Mouse (Mus musculus) erythroblast, embryonic 14.5 days (primary cell): ENCODE data around the gene Fam241a. TPM values are rescaled to one million over a fixed set of nuclear protein-coding genes. Genes with fewer than 3 reads are reported as not detected.

Source experiments
- H3K27me3 ChIP-seq: 2 replicates; pipeline ENCODE4 v1.6.1; 2012; ENCODE audit warnings: inconsistent platforms; ENCODE audit not compliant: control insufficient read depth
- H3K36me3 ChIP-seq: 2 replicates; pipeline ENCODE4 v1.6.1; 2012; ENCODE audit warnings: mild to moderate bottlenecking, inconsistent platforms; ENCODE audit not compliant: control insufficient read depth
- H3K4me1 ChIP-seq: 2 replicates; pipeline ENCODE4 v1.6.1; 2012; ENCODE audit warnings: inconsistent platforms; ENCODE audit not compliant: control insufficient read depth
- H3K4me3 ChIP-seq: replicated peaks from 2 replicates; pipeline ENCODE3; 2012; ENCODE audit warnings: moderate library complexity, mild to moderate bottlenecking, inconsistent platforms
- H3K9me3 ChIP-seq: 2 replicates; pipeline ENCODE4 v1.6.1; 2012; ENCODE audit warnings: low read length, inconsistent platforms, mixed read lengths; ENCODE audit not compliant: control insufficient read depth
- GATA1 ChIP-seq: IDR thresholded peaks from 2 replicates; pipeline ENCODE4 v1.6.1; 2012; ENCODE audit warnings: low read length, inconsistent platforms, mixed read lengths
- TAL1 ChIP-seq: IDR thresholded peaks from 3 replicates; pipeline ENCODE4 v1.6.1; 2012; ENCODE audit warnings: low read length, inconsistent platforms, mixed read lengths
- polyA plus RNA-seq: library from polyadenylated mRNA; stranded (reverse); fragments of >175 nt; gene quantifications from 2 replicates; pipeline ENCODE4 v1.2.3, GENCODE M21; 2012

Fam241a gene
- polyA plus RNA-seq, 1 experiment = 19.7 TPM

GRCm38 (mm10) chr3:127831079-127831478, 65.0 kb downstream of the Fam241a start:
- H3K9me3 ChIP-seq = no peaks in the 10 kb centered on the region
- TF ChIP-seq GATA1 (no peak), TAL1 (no peak)
- peaks cover 71% of the 10 kb centered on the region for H3K36me3 ChIP-seq
- H3K27me3 ChIP-seq = no peaks in the 10 kb centered on the region
- H3K4me3 ChIP-seq = no peak overlapping the region
- H3K4me1 ChIP-seq = peaks cover 32% of the 10 kb centered on the region

DNA sequence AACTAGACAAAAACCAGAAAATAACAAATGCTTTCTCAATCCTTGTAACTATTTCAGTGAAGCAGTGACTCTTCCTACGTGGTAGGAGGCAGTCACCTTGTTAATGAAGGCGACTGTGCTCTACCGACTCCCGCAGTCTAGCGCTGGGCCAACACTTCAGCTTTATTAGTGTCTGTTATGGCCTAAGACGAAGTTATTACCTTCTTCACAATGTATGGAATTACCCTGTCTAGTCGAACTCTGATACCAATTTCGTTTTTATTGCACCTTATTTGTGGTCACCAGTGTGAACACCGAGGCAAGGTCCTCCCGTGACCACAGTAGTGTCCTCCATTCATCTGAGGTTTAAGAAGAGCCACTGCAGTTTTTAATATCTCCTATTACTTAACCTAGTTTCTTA, 65.9 kb downstream of the Fam241a start:
- TF ChIP-seq TAL1 (no peak), GATA1 (no peak)
- H3K9me3 ChIP-seq = no peaks in the 10 kb centered on the region
- H3K36me3 ChIP-seq = peaks cover 66% of the 10 kb centered on the region
- H3K27me3 ChIP-seq = no peaks in the 10 kb centered on the region
- H3K4me1 ChIP-seq = peaks cover 24% of the 10 kb centered on the region
- H3K4me3 ChIP-seq = no peak overlapping the region

- Histone ChIP-seq H3K4me3 (no peak overlapping the region), H3K36me3 (peaks cover 49% of the 10 kb centered on the region), H3K4me1 (peaks cover 20% of the 10 kb centered on the region), H3K9me3 (no peaks in the 10 kb centered on the region), H3K27me3 (no peaks in the 10 kb centered on the region)
- TF ChIP-seq TAL1 (no peak), GATA1 (no peak)
These were observed 69.0 kb downstream of the Fam241a start for GRCm38 (mm10) chr3:127827123-127827522.

GRCm38 (mm10) chr3:127826503-127826902, 69.6 kb downstream of the Fam241a start:
- no peaks in the 10 kb centered on the region for H3K9me3 ChIP-seq
- no peak overlapping the region for H3K4me3 ChIP-seq
- TF ChIP-seq TAL1 (no peak), GATA1 (no peak)
- no peaks in the 10 kb centered on the region for H3K27me3 ChIP-seq
- H3K4me1 ChIP-seq = peaks cover 19% of the 10 kb centered on the region
- H3K36me3 ChIP-seq = peaks cover 50% of the 10 kb centered on the region

DNA sequence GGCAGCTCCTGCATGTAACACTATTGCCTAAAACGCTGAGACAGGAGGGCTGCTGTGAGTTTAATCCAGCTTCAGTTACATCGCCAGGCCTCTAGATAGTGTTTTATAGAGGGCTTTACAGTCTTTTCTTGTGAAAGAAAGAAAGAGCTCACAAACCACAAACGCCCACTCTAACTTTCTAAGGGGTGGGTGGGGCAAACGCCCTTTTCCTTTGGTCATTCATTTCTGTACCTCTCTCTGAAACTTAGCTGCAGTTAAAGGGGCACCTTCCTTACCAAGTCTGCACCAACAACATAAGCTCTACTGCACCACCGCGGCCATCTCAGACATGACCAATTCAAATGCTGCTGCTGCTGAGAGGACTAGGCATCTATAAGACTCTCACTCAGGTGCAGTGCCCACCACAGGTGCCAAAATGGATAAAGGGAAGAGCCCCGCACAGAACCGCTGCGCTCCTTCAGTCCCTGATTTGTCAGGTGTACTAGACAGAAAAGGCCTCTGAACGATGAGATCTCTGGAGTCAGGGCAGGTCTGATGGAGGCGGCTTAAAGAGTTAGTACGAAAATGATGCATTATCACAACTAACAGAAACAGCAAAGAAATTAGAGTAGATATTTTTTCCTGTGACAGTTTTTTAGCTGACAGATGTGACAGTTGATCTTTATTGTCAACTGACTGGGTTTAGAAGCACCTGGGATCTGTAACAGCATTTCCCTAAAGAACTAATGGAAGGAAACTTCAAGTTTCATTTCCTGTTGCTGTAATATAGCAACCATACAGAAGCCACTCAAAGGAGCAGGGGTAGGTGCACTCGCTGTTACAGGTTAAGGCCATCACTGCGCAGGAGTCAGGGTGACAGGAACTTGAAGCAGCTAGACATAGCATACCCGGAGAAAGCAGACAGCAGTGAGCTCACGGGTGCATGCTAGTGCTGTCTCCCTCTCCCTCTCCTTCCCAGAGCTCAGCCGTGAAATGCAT, 71.9 kb downstream of the Fam241a start:
- Histone ChIP-seq H3K4me3 (no peak overlapping the region), H3K4me1 (peaks cover 29% of the 10 kb centered on the region), H3K27me3 (no peaks in the 10 kb centered on the region), H3K9me3 (no peaks in the 10 kb centered on the region), H3K36me3 (peaks cover 48% of the 10 kb centered on the region)
- no peak for TF ChIP-seq GATA1
- TF ChIP-seq TAL1 = no peak

DNA sequence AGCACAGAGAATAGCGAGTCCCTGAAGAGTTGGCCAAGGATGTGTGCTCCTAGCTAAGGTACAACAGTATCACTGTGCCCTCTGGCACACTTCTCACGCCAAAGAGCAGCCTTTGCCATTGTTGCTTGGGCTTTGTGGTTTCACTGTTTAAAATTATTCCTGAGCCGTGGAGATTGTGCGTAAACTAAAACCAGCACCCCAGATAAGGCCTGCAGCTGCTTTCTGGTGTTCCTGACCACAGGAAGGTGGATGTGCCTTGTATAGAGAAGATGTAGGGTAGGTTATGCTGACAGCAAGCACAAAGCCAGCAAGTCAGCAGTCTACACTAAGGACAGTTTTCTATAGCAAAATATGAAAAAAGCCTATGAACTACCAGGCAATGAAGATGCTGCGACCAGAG, 74.9 kb downstream of the Fam241a start:
- peaks cover 59% of the 10 kb centered on the region for H3K36me3 ChIP-seq
- no peaks in the 10 kb centered on the region for H3K9me3 ChIP-seq
- TF ChIP-seq TAL1 (no peak), GATA1 (no peak)
- peaks cover 33% of the 10 kb centered on the region for H3K4me1 ChIP-seq
- H3K4me3 ChIP-seq = no peak overlapping the region
- no peaks in the 10 kb centered on the region for H3K27me3 ChIP-seq

- Histone ChIP-seq H3K9me3 (no peaks in the 10 kb centered on the region), H3K27me3 (no peaks in the 10 kb centered on the region), H3K4me1 (peaks cover 33% of the 10 kb centered on the region), H3K36me3 (peaks cover 65% of the 10 kb centered on the region), H3K4me3 (no peak overlapping the region)
- TF ChIP-seq TAL1 (no peak), GATA1 (no peak)
These were observed 75.7 kb downstream of the Fam241a start for GRCm38 (mm10) chr3:127820400-127820799.

Other genes with a start within 250 kb of the Fam241a start
- gene Alpk1, start 115.8 kb downstream of the Fam241a start, polyA plus RNA-seq = not detected in 2 replicates
- gene Tifa, start 106.5 kb downstream of the Fam241a start, polyA plus RNA-seq = 7.4 and 7.6 TPM in 2 replicates
- gene Ap1ar, start 58.8 kb downstream of the Fam241a start, polyA plus RNA-seq = 1.6 and 3.8 TPM in 2 replicates